Mouse (Mus musculus): Measurements from ENCODE around the gene Gm20792. TPM values are rescaled to one million over a fixed set of nuclear protein-coding genes. Genes with fewer than 3 reads are reported as not detected.
"Not testable (repeated sequence)": the region's sequence is repeated elsewhere in the genome, so short reads cannot be mapped to it uniquely, and the experiment has no call there.

Gene Gm20792
- polyA plus RNA-seq (2017; shearing (Covaris generic)), result not detected

DNA sequence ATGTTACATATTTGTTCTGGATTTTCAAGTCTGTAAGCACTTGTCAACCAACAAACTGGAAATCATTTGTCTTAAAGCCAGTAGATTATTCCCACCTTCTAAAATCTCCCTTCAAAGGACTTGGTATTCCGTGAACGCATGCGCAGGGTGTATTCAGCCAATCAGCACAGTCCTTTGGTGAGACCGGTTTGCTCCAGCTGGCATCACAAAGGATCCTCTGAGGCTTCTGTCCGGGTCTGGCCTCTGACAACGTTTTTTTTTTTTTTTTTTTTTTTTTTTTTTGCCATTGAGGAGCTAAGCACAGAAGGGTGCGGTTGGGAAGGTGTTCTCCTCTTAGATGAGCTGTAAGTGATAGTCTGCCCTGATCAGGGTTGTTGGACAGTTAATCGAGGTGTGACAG, at the start of gene Gm20792:
Gm20792 (plus strand) TSS at position 301 of the 400 bp plus-strand sequence.
- ATAC-seq, result not testable (repeated sequence)

All from inflammation-experienced regulatory T-cells, adult 6 months (primary cell).